In the genomic region with DNA sequence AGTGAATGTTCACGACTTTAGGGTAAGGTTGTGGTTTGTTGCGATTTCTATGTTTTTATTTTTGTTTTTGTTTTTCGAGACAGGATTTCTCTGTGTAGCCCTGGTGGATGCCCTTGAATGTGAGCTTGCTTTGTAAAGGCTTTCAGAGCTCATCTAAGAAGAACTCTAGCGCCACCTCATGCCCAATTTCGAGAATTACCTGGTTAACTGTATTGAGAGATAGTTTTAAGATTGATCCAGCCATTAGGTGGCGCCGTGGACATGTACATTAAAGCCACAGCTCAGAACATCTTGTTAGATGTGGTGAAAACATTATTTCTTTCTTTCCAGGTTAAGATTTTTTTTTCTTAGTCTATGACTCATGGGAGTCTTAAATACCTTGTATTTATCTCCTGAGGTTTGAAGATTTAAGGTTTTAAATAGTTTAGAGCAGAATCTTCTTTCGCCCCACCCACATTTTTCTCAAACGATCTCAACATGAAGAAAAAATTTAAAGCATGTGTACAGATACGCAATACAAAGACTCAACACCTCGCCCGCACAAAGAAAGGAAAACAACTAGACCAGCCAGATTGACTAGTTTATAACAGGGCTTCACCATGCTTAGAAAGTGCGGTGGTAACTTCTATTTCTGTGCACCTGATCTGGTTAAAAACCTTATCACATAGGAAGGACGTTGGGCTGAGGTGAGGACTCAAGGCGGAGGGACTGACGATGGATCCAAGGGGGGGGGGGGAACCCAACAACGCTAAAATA, we compare ENCODE assay signal across 8 mouse cellular contexts. TPM values are rescaled to one million over a fixed set of nuclear protein-coding genes. Genes with fewer than 3 reads are reported as not detected.
DNase-seq lines count a peak whose midpoint lies in the region; ATAC-seq and TF ChIP-seq lines count a peak whose summit lies in the region.

No protein-coding gene starts in this region.

- H3ac ChIP-seq in C2C12 (ENCODE audit: control insufficient read depth, insufficient read length, low read depth), result no peak overlapping the region

- no peak overlapping the region for H3K27ac ChIP-seq in heart, embryonic 11.5 days (ENCODE audit: low read depth, low read length)
- no peak overlapping the region for H3K27ac ChIP-seq in kidney, embryonic 15.5 days
- H3K27ac ChIP-seq in limb, embryonic 15.5 days, result no peak overlapping the region

- H3K36me3 ChIP-seq in C2C12 (ENCODE audit: control insufficient read depth, insufficient read depth), result no peaks in the 10 kb centered on the region
- H3K36me3 ChIP-seq in heart, embryonic 11.5 days (ENCODE audit: control insufficient read depth, insufficient read depth, low read length), result no peaks in the 10 kb centered on the region
- H3K36me3 ChIP-seq in kidney, embryonic 15.5 days, result no peaks in the 10 kb centered on the region
- H3K36me3 ChIP-seq in limb, embryonic 15.5 days, result no peaks in the 10 kb centered on the region
- no peaks in the 10 kb centered on the region for H3K36me3 ChIP-seq in splenic B cell, adult 2 months (ENCODE audit: control insufficient read depth, insufficient read depth, low read length, poor library complexity, severe bottlenecking)

- ATAC-seq in erythroid progenitor cell, adult 5-6 weeks (replicated peaks; ENCODE audit: low FRiP score, poor library complexity, severe bottlenecking), result peak; percentile 90
- peak; percentile 52; the same call in 1 of the 2 replicates for ATAC-seq in heart, embryonic 11.5 days (replicated peaks; ENCODE audit: insufficient number of reproducible peaks, low FRiP score, low TSS enrichment)
- peak; percentile 91 for ATAC-seq in kidney, embryonic 15.5 days (replicated peaks; ENCODE audit: low FRiP score)
- peak; percentile 55; the same call in 1 of the 2 replicates for ATAC-seq in limb, embryonic 15.5 days (ENCODE audit: insufficient number of reproducible peaks, low FRiP score, low TSS enrichment, low read depth)
- peak; percentile 95 for ATAC-seq in monocyte, adult 5-6 weeks (replicated peaks; ENCODE audit: insufficient number of reproducible peaks, low FRiP score, low TSS enrichment, poor library complexity, severe bottlenecking)

- H3K4me1 ChIP-seq in heart, embryonic 11.5 days (ENCODE audit: control insufficient read depth, insufficient read depth, low read length), result peaks cover 7% of the 10 kb centered on the region
- no peaks in the 10 kb centered on the region for H3K4me1 ChIP-seq in kidney, embryonic 15.5 days
- H3K4me1 ChIP-seq in limb, embryonic 15.5 days, result no peaks in the 10 kb centered on the region

- WGBS in heart, embryonic 11.5 days (ENCODE audit: insufficient replicate concordance), result 20% methylated on average over 17 of the region's 17 CpGs
- WGBS in kidney, embryonic 15.5 days, result 34% methylated on average over 17 of the region's 17 CpGs
- WGBS in limb, embryonic 15.5 days, result 23% methylated on average over 17 of the region's 17 CpGs

- DNase-seq in brain, adult 2 months (ENCODE audit: low read depth, low spot score), result peak; percentile 98
- DNase-seq in splenic B cell, adult 2 months (ENCODE audit: low read depth, low spot score), result peak; percentile 97

- H3K79me2 ChIP-seq in C2C12 (ENCODE audit: control insufficient read depth, insufficient read depth), result no peaks in the 10 kb centered on the region

- H3K27me3 ChIP-seq in C2C12 (ENCODE audit: control insufficient read depth, insufficient read depth, insufficient read length), result no peaks in the 10 kb centered on the region
- no peaks in the 10 kb centered on the region for H3K27me3 ChIP-seq in heart, embryonic 11.5 days (ENCODE audit: control insufficient read depth, insufficient read depth, low read length)
- no peaks in the 10 kb centered on the region for H3K27me3 ChIP-seq in kidney, embryonic 15.5 days
- no peaks in the 10 kb centered on the region for H3K27me3 ChIP-seq in limb, embryonic 15.5 days
- no peaks in the 10 kb centered on the region for H3K27me3 ChIP-seq in splenic B cell, adult 2 months (ENCODE audit: control insufficient read depth, insufficient read depth, low read length, poor library complexity, severe bottlenecking)

- H3K9me3 ChIP-seq in heart, embryonic 11.5 days (replicated peaks; ENCODE audit: control insufficient read depth, low read length), result no peaks in the 10 kb centered on the region
- H3K9me3 ChIP-seq in kidney, embryonic 15.5 days (replicated peaks), result no peaks in the 10 kb centered on the region
- H3K9me3 ChIP-seq in limb, embryonic 15.5 days, result no peaks in the 10 kb centered on the region

- H3K9ac ChIP-seq in heart, embryonic 11.5 days (ENCODE audit: low read depth, low read length), result no peak overlapping the region
- no peak overlapping the region for H3K9ac ChIP-seq in kidney, embryonic 15.5 days
- no peak overlapping the region for H3K9ac ChIP-seq in limb, embryonic 15.5 days

- H3K79me3 ChIP-seq in C2C12 (ENCODE audit: low read depth), result no peaks in the 10 kb centered on the region

- peak; percentile 22 for TF ChIP-seq CTCF in C2C12 (IDR thresholded peaks at IDR 0.05; ENCODE audit: control insufficient read depth, insufficient read depth, insufficient read length)

- H3K4me3 ChIP-seq in C2C12 (ENCODE audit: insufficient read depth, poor library complexity, severe bottlenecking), result no peak overlapping the region
- H3K4me3 ChIP-seq in heart, embryonic 11.5 days (ENCODE audit: low read depth, low read length), result no peak overlapping the region
- no peak overlapping the region for H3K4me3 ChIP-seq in kidney, embryonic 15.5 days (replicated peaks)
- H3K4me3 ChIP-seq in limb, embryonic 15.5 days, result no peak overlapping the region

- peak overlapping the region; percentile 22; the same call in 1 of the 2 replicates for H3K4me2 ChIP-seq in heart, embryonic 11.5 days
- H3K4me2 ChIP-seq in kidney, embryonic 15.5 days, result 0 out of 2 replicates have a peak overlapping the region, but pooled peaks have one; percentile 2
- H3K4me2 ChIP-seq in limb, embryonic 15.5 days, result no peak overlapping the region

TF ChIP-seq in C2C12, 6 proteins besides CTCF, POLR2A, EP300 and RAD21:
- TF ChIP-seq MYOD1 (IDR thresholded peaks at IDR 0.05; ENCODE audit: control insufficient read depth, insufficient read length, low read depth) (no peak), CEBPB (IDR thresholded peaks at IDR 0.05; ENCODE audit: low read depth) (no peak), MAX (IDR thresholded peaks at IDR 0.05) (no peak), MYOG (IDR thresholded peaks at IDR 0.05; ENCODE audit: control insufficient read depth, extremely low read depth, insufficient read length) (no peak)
TF ChIP-seq in C2C12: peak in this region for 0.

RNA-seq across cellular contexts. Expression of gene Nfkb1, which starts 40.1 kb away (rescaled TPM):
- 45.0 TPM for polyA plus RNA-seq in C2C12 (2012; fragmentation: generic; extraction: Trizol)
- total RNA-seq in erythroid progenitor cell, adult 5-6 weeks (2015; ENCODE audit: low replicate concordance), result 6.5 and 21.4 TPM in 2 replicates
- 13.4 and 18.6 TPM in 2 replicates for total RNA-seq in erythroid progenitor cell, adult 5-6 weeks (2017; ENCODE audit: low replicate concordance)
- polyA plus RNA-seq in heart, embryonic 11.5 days (2014; fragmentation: Nextera tagmentation; extraction: Ambion mirVana), result 15.4 and 17.8 TPM in 2 replicates
- polyA plus RNA-seq in kidney, embryonic 15.5 days (2015; fragmentation: Nextera tagmentation; extraction: Ambion mirVana), result 16.7 and 18.5 TPM in 2 replicates
- polyA plus RNA-seq in limb, embryonic 15.5 days (2015; fragmentation: Nextera tagmentation; extraction: Ambion mirVana), result 18.5 and 18.8 TPM in 2 replicates
- 259 to 315 TPM (median 292 TPM) in 3 replicates for total RNA-seq in monocyte, adult 5-6 weeks (2017)
